Mouse (Mus musculus) heart, adult 2 months (tissue): ENCODE results near the gene Afdn.

Source experiments
- CTCF ChIP-seq: fragments of 200-600 bp; IDR thresholded peaks from 2 replicates; pipeline ENCODE4 v1.8.1; 2022; ENCODE audit warnings: antibody characterized with exemption, mild to moderate bottlenecking, moderate library complexity
- EP300 ChIP-seq: fragments of 200-500 bp; IDR thresholded peaks from 2 replicates; pipeline ENCODE4 v1.6.1; 2011; ENCODE audit warnings: low read depth, low read length, control low read depth; ENCODE audit not compliant: insufficient read depth
- POLR2A ChIP-seq: fragments of 200-500 bp; IDR thresholded peaks from 2 replicates; pipeline ENCODE4 v1.6.1; 2011; ENCODE audit warnings: mild to moderate bottlenecking, low read depth, low read length, control low read depth; ENCODE audit not compliant: insufficient read depth

GRCm38 (mm10) chr17:13883540-13883939 is 123.2 kb downstream of the Afdn start:
- TF ChIP-seq POLR2A (no peak), CTCF (no peak), EP300 (no peak)
